In genomic region chr8:65138830-65139466, GRCm38 (mm10) we compare ENCODE assay signal across 12 mouse cellular contexts. TPM values are rescaled to one million over a fixed set of nuclear protein-coding genes. Genes with fewer than 3 reads are reported as not detected.
A peak's percentile ranks its signal among the peaks of the same experiment; 100 is the strongest.
DNase-seq lines count a peak whose midpoint lies in the region; ATAC-seq and TF ChIP-seq lines count a peak whose summit lies in the region.
"Had no signal": no experiment of that assay in that cellular context is flagged by ENCODE, and none has a peak within 500 bp of the region (broad histone marks: within the 10 kb centered on the region; RNA-seq: fewer than 3 reads in every experiment).

No protein-coding gene starts in this region.

- ATAC-seq in limb, embryonic 14.5 days (ENCODE audit: low FRiP score, low read depth), result no peak
- ATAC-seq in midbrain, embryonic 15.5 days (replicated peaks), result 0 out of 2 replicates have a peak, but pooled peaks have one; percentile 42

- H3K9me3 ChIP-seq in limb, embryonic 14.5 days (ENCODE audit: control insufficient read depth, low read length), result no peaks in the 10 kb centered on the region
- H3K9me3 ChIP-seq in limb, embryonic 10.5 days (replicated peaks), result no peaks in the 10 kb centered on the region
- no peaks in the 10 kb centered on the region for H3K9me3 ChIP-seq in midbrain, embryonic 15.5 days
- H3K9me3 ChIP-seq: limb, embryonic 15.5 days; megakaryocyte, embryonic 14.5 days had no signal

- WGBS in limb, embryonic 14.5 days, result 68% methylated on average over 3 of the region's 3 CpGs
- 76% methylated on average over 3 of the region's 3 CpGs for WGBS in limb, embryonic 10.5 days
- 84% methylated on average over 3 of the region's 3 CpGs for WGBS in midbrain, embryonic 15.5 days

- no peaks in the 10 kb centered on the region for H3K36me3 ChIP-seq in limb, embryonic 14.5 days (ENCODE audit: control insufficient read depth, insufficient read depth, low read length)
- H3K36me3 ChIP-seq in limb, embryonic 10.5 days, result no peaks in the 10 kb centered on the region
- H3K36me3 ChIP-seq in midbrain, embryonic 15.5 days (replicated peaks), result no peaks in the 10 kb centered on the region
- H3K36me3 ChIP-seq: limb, embryonic 15.5 days had no signal

- H3K27me3 ChIP-seq in limb, embryonic 14.5 days (ENCODE audit: control insufficient read depth, insufficient read depth, low read length), result no peaks in the 10 kb centered on the region
- H3K27me3 ChIP-seq in limb, embryonic 10.5 days (ENCODE audit: low read depth, poor library complexity, severe bottlenecking), result no peaks in the 10 kb centered on the region
- H3K27me3 ChIP-seq in midbrain, embryonic 15.5 days (replicated peaks), result no peaks in the 10 kb centered on the region
- H3K27me3 ChIP-seq: limb, embryonic 15.5 days; megakaryocyte, embryonic 14.5 days had no signal

- DNase-seq in embryo, embryonic 11 days, result peak; percentile 42
- DNase-seq in embryo, embryonic 10 days (ENCODE audit: low spot score), result no peak
- peak; percentile 50 for DNase-seq in limb, embryonic 14.5 days (ENCODE audit: low spot score)
- no peak for DNase-seq in limb, embryonic 10.5 days (ENCODE audit: low spot score)
- peak; percentile 42 for DNase-seq in NIH3T3 (ENCODE audit: low read depth)
- DNase-seq in urinary bladder, postnatal 4 days (ENCODE audit: low spot score in 2 of 2), result no peak
- no peak for DNase-seq in ovary, adult 18-20 months (ENCODE audit: low spot score)

- H3K4me2 ChIP-seq in limb, embryonic 14.5 days (replicated peaks; ENCODE audit: low read depth, low read length, severe bottlenecking), result no peak overlapping the region
- H3K4me2 ChIP-seq in midbrain, embryonic 15.5 days, result no peak overlapping the region
- H3K4me2 ChIP-seq: limb, embryonic 15.5 days had no signal

- H3K4me3 ChIP-seq in limb, embryonic 14.5 days (replicated peaks; ENCODE audit: low read length), result no peak overlapping the region
- no peak overlapping the region for H3K4me3 ChIP-seq in limb, embryonic 10.5 days
- H3K4me3 ChIP-seq in midbrain, embryonic 15.5 days, result no peak overlapping the region
- H3K4me3 ChIP-seq: limb, embryonic 15.5 days; megakaryocyte, embryonic 14.5 days had no signal

- H3K9ac ChIP-seq in limb, embryonic 14.5 days (ENCODE audit: low read depth, low read length, severe bottlenecking), result no peak overlapping the region
- no peak overlapping the region for H3K9ac ChIP-seq in midbrain, embryonic 15.5 days
- H3K9ac ChIP-seq: limb, embryonic 15.5 days had no signal

- no peak for TF ChIP-seq POLR2A in limb, embryonic 14.5 days (IDR thresholded peaks at IDR 0.05; ENCODE audit: borderline replicate concordance, extremely low read depth, insufficient read depth, insufficient read length)

- no peaks in the 10 kb centered on the region for H3K4me1 ChIP-seq in limb, embryonic 14.5 days (ENCODE audit: control insufficient read depth, insufficient read depth, low read length)
- H3K4me1 ChIP-seq in limb, embryonic 10.5 days, result no peaks in the 10 kb centered on the region
- no peaks in the 10 kb centered on the region for H3K4me1 ChIP-seq in midbrain, embryonic 15.5 days
- H3K4me1 ChIP-seq: limb, embryonic 15.5 days; megakaryocyte, embryonic 14.5 days had no signal

- H3K27ac ChIP-seq in limb, embryonic 14.5 days (replicated peaks; ENCODE audit: low read depth, low read length), result no peak overlapping the region
- no peak overlapping the region for H3K27ac ChIP-seq in limb, embryonic 10.5 days
- H3K27ac ChIP-seq in midbrain, embryonic 15.5 days, result no peak overlapping the region
- H3K27ac ChIP-seq: limb, embryonic 15.5 days had no signal

RNA-seq across cellular contexts. Expression of gene BC030870, which starts 9.6 kb away (rescaled TPM):
- polyA plus RNA-seq in limb, embryonic 14.5 days (2012; rRNA removed), result 0.04 TPM in 1 of 2 replicates, not detected in the other
- 0.12 TPM in 2 replicates for polyA plus RNA-seq in limb, embryonic 14.5 days (2014; fragmentation: Nextera tagmentation; extraction: Ambion mirVana)
- polyA plus RNA-seq in limb, embryonic 10.5 days (2016; fragmentation: Nextera tagmentation; extraction: Ambion mirVana), result not detected in 2 replicates
- polyA plus RNA-seq in midbrain, embryonic 15.5 days (2015; fragmentation: Nextera tagmentation; extraction: Ambion mirVana), result 0.14 TPM in 1 of 2 replicates, not detected in the other
- polyA plus RNA-seq: C2C12; gonadal fat pad, adult 2 months; limb, embryonic 15.5 days had no signal

Comparison
In these comparisons a context has a peak if more than half of its experiments do, and no peak if none do; other contexts are left out.
1. DNase-seq: peak in embryo, embryonic 11 days (single experiment), limb, embryonic 14.5 days (single experiment) and NIH3T3 (single experiment); none in embryo, embryonic 10 days (single experiment), limb, embryonic 10.5 days (single experiment), urinary bladder, postnatal 4 days (0 of 2) and ovary, adult 18-20 months (single experiment).